Mouse (Mus musculus) left cerebral cortex, adult 11 months (tissue): ENCODE measurements around the gene Tusc2.
"Not testable (repeated sequence)": the region's sequence is repeated elsewhere in the genome, so short reads cannot be mapped to it uniquely, and the experiment has no call there.

Experiments
- DNase-seq: peaks from one replicate; pipeline ENCODE4 v3.0.0; 2022; ENCODE audit warnings: low spot score

Gene Tusc2

DNA sequence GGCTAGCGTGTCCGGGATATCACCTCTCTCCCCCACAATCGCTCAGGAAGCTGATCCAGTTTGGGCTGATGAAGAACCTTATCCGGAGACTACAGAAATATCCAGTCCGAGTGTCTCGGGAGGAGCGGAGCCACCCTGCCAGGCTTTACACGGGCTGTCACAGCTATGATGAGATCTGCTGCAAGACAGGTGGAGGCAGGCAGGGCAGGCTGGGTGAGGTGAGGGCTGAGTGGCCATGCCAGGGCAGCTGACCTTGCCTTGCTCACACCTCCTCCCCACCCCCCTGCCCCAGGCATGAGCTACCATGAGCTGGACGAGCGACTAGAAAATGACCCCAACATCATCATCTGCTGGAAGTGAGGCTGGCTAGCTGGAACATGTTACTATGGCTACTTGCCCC is 17.9 kb upstream of the Tusc2 start:
- DNase-seq, result no peak

DNA sequence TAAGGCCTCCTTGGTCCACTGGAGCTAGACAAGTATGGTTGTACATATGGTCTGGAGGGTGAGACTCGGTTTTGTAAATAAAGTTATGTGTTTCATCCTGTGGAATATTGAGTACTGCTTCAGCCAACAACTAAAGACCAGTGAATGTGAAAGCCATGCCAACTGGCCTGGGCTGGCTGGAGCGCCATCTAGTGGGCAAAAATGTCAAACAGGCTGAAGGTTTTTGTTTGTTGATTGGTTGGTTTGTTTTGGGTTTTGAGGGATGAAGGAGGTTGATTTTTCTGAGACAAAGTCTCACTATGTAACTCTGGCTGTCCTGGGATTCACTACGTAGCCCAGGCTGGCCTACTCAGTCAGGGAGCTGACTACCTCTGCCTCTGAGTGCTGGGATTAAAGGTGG is 17.5 kb upstream of the Tusc2 start:
- DNase-seq, result no peak

DNA sequence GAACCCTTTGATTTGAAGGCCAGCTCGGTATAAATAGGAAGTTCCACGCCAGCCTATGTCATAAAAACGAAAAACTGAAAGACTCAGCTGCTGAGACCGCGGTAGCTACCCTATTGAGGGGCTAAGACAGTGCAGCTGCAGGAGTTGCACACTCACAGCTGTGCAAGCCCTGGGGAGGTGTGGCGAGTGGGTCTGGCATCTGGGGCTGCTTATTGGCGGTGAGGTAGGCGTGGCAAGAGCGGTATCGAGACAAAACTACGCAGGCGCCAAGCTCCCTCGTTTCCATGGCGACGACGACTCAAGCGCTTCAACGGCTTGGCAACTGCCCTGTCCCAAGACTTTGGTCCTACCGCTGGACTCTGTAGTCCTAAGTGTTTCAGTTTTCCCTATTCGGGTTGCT is 16.0 kb upstream of the Tusc2 start, which contains the start of gene Zmynd10:
Gene Zmynd10 (plus strand): TSS at position 273 of the 400 bp plus-strand sequence.
- peak; percentile 80 for DNase-seq

DNA sequence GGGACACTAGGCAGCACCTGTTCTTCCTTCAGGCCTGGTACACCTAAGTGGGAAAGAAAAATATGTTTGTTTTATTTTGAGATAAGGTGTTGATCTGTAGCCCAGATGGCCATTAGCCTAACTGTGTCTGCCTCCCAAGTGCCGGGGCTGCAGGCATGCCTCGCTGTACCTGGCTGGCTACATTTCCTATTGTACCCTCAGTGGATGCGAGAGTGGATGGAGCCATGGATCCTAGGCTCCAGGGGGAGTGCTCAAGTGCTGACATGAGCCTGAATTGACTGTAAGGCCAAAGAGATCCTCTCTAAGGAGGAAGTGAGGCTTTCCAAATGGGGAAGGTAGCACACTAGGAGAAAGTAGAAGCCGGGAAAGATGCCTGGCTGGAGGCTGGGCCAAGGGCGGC is 15.1 kb upstream of the Tusc2 start:
- DNase-seq, result no peak

DNA sequence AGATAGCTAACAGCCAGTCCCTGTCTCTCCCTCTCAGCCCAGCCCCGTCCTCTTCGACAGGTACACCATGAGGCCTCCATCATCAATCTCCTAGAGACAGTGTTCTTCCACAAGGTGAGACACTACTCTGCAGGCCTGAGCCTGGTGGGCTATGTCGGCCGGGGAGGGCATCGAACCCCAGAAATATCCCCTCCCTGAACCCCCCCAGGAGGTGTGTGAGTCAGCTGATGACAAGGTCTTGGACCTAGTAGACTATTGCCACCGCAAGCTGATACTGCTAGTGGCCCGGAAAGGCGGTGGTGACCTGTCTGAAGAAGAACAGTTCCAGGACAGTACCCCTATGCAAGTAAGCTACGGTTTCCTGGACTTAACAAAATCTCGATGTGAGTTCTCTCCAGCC is 14.2 kb upstream of the Tusc2 start:
- DNase-seq, result no peak

DNA sequence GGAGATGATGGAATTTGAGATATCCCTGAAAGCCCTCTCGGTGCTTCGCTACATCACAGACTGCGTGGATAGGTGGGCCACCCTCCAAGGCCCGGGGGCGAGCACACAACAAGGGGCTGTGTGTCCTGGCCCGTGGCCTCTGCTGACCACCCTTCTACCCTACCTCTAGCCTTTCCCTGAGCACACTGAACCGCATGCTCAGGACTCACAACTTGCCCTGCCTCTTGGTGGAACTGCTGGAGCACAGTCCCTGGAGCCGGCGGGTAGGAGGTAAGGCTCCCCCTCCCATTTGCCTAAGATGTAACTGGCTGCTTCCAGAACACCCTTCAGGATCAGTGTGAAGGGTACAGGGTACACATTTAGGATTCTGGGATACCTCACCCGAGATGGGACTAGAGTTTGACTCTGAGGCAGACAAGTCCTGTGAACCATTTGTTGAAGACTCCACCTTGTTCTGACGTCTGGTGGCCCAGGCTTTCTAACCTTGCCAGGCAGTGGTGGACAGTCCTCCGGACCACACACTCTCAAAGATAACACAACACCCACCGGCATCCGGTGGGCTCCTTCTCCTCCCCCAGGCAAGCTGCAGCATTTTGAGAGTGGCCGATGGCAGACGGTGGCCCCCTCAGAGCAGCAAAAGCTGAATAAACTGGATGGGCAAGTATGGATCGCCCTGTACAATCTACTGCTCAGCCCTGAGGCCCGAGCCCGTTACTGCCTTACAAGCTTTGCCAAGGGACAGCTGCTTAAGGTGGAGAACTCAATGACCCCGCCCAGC is 13.6 kb upstream of the Tusc2 start:
- DNase-seq, result no peak

DNA sequence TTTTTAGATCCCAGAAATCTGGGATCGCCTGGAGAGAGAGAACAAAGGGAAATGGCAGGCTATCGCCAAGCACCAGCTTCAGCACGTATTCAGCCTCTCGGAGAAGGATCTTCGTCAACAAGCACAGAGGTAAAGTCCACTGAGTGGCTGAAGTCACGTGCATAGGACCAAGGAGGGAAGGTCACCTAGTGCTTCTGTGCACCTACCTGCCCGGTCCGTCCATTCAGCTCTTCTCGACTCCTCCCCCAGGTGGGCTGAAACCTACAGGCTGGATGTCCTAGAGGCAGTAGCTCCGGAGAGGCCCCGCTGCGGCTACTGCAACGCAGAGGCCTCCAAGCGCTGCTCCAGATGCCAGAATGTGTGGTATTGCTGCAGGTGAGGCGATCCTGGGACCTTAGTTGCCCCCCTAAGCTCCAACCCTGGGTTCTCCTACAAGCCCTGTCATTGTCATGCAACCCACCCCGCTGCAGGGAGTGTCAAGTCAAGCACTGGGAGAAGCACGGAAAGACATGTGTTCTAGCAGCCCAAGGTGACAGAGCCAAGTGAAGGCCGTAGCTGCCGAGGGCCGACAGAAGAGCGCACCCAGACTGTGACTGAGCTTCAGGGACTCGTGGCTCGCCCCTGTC is 12.5 kb upstream of the Tusc2 start:
- DNase-seq, result no peak

DNA sequence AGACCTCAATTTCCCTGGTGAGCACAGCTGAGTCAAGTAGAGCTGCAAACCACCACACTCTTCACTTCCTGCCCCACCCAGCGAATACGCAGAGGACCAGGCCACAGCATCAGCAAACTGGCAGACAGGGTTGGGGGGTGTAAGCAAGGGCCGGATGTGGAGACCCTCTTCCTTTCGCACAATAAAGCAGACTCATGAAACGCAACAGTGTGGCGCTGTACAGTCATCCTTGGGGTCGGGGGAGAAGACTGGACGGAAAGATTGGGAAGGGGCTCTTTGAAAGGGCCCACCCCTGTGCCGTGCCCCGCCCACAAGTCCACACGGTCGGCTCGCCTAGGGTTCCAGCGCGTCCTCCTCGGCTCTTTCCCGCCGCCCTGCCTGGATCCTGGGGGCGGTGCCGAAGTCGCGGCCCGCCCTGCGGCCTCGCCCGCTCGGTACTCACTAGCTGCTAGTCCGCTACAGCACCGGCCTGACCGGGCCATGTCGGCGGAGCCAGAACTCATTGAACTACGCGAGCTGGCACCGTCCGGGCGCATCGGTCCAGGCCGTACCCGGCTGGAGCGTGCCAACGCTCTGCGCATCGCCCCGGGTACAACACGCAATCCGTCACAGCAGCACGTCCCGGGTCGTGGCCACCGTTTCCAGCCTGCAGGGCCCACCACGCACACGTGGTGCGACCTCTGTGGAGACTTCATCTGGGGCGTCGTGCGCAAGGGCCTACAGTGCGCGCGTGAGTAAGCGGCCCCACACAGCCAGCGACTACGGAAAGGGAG is 11.8 kb upstream of the Tusc2 start, which contains the start of gene Rassf1:
Gene Rassf1 (plus strand): TSS at position 439 of the 773 bp plus-strand sequence.
- DNase-seq, result no peak

DNA sequence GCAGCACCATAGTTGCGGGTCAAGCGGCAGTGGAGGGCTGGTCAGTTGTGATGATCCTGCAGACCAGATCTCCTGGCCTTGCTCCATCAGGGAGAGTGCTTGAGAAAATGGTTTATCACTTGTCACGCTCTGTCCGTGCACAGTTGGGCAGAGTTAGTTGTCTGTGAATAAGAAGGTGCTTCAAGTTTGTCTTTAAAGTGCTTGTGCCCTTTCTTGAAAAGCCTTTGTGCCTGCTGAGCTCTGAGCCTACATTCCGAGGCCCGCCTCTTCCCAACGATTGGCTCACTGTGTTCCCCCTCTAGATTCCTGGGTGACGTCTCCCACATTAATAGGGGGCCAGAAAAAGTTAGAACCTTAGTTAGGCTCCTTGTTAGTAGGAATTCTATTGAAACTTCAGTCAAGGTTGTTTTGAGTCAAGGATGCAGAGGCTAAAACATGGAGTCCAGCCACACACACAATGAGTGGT is 11.1 kb upstream of the Tusc2 start:
- DNase-seq, result no peak

DNA sequence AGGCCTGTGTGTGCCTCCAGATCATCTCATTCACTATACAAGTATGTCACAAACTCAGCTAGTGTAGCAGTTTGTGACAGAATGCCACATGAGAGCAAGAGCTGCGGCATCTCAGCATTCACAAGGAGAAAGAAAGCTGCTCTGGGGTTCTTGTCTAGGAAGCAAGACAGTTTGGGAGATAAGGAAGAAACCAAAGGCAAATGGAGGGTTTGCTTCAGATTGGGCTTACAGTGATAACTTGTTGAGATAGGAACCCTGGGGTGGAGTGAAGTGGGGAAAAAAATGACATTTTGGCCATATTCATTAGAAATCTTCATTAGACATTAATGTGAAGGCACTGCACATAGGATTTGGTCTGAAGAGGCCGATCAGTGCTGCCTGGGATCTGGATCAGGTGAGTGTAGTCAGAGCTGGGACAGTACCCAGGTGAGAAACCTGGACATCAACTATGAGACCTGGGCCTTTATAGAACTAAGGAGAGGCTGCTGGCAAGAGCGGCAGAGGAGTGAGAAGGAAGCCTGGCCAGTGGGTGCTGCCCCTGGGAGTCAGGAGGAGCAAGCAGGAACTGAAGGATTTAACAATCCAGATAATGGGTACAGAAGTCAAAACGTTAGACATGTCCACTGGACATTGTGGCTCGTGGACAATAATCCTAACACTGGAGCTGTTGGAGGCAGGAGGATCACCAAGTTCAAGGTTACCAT is 10.2 kb upstream of the Tusc2 start:
- no peak for DNase-seq

DNA sequence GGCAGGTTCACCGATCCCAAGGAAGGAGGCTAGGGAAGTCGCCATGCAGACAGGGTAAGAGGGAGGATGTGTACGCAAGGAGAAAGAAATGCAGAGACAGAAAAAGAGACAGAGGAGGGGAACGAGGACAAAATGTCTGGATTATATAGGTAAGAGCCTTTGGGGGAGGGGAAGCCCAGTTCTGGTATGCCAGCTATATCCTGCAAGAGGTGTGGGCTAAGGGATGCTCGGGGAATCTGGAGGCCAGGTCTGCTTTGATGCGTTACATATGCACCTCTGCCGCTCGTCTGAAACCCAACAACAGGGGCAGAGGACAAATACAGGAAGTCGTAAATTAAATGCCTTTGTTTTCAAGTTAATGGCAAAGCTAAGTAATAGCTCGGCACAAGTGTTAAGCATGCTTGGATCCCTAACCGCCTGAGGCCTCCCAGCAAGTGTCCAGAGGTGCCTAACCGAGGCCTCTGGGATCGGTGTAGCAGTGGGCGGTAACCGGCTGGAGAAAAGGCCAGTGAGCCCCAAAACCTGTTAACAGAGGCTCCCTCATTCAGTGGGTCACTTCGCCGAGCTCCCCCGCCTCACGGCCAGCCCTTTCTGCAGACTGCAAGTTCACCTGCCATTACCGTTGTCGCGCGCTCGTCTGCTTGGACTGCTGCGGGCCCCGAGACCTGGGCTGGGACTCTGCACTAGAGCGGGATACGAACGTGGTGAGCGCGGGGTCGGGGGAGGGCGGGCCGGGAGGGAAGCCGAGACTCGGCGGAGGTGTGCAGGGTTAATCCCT is 9.3 kb upstream of the Tusc2 start:
- DNase-seq, result no peak

DNA sequence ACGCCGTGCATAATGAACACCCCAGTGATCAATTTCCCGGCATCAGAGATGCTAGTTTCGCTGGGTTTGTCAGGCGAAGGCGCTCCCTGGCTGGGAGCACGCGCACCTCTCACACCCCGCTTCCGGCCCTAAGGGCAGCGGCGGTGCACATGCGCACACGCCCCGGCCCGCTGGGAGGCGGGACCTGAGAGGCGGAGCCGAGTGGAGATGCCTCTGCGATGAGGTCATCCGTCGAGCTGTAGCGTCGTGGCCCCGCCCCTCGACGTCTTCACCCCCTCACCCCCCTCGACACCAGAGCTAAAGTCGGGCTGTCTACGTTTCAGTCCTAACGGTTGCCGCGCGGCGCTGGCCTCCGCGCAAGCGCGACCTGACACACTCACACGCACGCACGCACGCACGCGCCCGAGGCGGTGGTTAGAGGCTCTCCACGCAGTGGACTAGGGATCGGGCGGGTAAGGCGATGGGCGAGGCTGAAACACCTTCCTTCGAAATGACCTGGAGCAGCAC is 8.7 kb upstream of the Tusc2 start:
- peak; percentile 95 for DNase-seq

DNA sequence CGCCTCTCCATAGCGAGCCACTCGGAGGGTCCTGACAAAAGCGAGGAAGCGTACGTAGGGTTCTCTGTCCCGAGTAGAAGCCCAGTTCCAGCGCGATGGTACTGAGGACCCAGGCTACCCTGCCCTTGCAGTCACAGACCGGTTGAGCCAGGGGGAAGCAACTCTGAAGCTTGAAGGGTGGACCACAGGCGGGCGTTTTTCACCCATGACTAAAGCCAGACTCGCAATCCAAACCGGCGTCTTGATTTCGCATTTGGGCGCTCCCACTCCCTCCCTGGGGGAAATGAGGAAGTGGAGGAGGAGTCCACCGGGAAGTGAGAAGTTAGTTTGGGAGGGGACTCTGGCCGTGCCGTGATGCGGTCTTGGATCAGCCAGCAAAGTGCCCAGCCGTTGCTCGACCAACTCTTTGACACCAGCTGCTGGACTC is 8.0 kb upstream of the Tusc2 start:
- DNase-seq, result no peak

DNA sequence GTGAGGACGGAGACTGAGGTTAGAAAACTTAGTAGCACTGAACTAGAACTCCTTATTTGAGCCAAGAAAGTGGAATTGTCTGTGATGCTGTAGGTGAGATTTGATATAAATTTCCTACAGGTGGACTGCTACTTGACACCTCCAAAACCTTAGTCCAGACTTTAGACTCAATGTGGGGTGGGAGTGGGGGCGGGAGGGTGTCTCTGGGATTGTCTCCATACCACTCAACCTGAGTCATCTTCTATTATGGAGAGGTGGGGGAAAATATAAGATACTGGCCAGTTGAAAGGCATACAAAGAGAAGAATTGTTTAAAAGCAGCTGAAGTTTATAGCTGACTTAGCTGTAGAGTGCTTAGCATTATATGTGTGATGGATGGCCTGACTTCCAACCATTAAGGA is 7.4 kb upstream of the Tusc2 start:
- DNase-seq, result no peak

DNA sequence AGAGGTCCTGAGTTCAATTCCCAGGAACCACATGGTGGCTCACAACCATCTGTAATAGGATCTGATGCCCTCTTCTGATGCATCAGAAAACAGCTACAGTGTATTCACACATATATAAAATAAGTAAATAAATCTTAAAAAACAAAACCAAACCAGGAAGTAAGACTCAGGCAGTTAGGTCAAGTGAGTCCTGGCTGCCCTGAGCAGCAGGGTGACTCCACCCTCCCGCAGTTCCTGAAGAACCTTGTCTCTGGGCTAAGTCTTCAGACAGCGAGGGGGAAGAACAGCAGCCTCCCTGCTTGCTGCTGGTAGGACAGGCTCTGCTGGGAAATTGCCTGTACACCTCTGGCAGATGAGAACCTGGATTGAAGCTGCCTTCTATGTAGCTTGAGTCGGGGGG is 6.7 kb upstream of the Tusc2 start:
- DNase-seq, result no peak

DNA sequence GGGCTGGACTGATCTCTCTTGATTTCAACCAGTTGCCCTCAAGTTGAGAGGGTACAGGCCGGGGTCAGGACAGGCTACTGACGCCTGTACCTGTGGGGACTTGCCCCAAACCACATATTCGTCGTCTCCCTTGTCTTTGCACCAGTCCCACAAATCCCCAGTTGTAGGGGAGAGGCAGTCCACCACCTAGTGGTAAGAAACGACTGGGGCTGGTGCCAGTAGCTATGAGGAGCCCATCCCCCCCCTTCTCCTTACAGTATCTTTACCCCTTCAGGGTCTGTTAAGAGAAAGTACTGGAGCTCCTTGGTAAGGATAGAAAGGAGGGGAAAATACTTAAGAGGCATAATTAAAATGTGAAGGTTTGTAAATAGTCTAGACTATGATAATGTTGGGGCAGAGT is 2.5 kb downstream of the Tusc2 start:
- DNase-seq, result not testable (repeated sequence)

DNA sequence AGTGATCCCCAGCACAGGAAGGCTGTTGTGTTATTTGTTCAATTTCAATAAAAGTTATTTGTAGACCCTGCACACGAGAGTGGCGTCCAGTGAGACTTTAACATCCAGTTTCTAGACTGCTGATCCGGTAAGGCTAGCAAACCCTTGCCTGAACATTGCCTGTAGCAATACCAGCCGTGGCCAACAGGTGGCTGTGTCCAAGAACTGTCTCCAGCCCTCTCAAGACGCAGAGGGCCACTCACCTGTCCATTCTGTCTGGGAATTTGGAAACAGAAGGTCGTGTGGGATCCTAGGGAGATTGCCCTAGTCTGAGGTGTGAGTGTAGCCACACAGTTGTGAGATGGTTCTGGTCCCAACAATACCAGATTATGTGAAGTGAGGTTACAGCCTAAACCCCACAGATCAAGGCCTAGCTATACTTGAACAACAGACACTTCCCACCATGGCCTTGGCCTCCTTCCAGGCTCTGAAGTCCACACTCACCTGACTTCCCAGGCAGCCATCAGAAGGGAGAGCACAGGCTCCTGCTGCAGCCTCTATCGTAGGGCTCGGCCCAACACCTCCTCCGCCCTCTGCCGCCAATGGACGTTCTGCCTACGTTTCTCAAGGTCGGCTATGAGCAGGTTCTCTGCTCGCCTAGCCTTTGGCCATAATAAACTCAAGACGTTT is 3.1 kb downstream of the Tusc2 start:
- no peak for DNase-seq

DNA sequence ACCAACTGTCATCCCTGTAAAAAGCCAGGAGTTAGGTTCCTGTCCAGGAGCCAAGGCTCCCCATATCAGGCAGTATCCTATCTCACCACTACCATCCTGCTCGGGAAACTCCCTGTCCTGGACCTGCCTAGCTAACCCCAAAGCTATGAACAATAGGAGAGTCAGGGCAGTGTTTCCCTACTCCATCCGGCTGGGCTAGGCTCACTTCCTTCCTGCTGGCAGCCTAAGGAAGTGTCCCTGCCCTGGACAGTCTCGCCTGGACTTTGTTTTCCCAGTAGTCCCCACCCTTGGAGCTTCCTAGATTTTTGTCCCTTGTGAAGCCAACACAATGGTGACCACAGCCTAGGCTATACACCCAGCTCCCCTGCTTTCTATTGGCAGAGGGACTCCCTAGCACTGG is 3.8 kb downstream of the Tusc2 start:
- no peak for DNase-seq

DNA sequence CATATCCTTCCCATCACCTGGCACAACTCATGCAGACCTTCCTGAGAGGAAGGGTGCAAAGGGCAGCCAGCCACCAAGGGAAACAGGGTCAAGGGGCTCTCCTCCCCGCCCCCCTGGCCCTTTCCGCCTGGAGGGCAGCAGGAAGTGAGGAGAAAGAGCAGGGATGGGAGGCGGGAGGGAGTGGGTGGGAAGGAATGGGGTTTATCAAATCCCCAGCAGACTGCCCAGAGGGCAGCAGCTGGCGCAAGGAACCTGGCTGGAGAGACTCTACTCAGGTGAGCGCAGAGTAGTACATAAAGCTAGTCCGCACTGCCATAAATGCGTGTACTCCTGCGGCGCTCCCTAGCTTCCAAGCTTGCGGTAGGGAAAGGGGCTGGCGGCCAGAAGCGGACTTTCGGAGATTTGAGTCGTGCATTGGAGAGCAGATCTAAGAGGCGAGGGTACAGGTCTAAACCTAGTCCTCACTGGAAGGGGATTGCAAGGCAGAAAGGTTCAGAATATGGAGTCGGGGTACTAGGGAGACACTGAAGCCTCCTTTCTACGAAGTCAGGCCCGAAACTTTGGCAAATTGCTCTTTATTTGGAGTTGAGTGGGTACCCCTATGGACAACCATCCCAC is 4.8 kb downstream of the Tusc2 start, which contains the start of gene Hyal2:
Gene Hyal2 (plus strand): TSS at position 244 of the 618 bp plus-strand sequence.
- no peak for DNase-seq
